Mouse (Mus musculus): ENCODE measurements around the gene Fam204a. TPM values are rescaled to one million over a fixed set of nuclear protein-coding genes. Genes with fewer than 3 reads are reported as not detected.
A peak's percentile ranks its signal among the peaks of the same experiment; 100 is the strongest.

Fam204a gene
- polyA plus RNA-seq, 1 experiment, result 0.61 TPM

DNA sequence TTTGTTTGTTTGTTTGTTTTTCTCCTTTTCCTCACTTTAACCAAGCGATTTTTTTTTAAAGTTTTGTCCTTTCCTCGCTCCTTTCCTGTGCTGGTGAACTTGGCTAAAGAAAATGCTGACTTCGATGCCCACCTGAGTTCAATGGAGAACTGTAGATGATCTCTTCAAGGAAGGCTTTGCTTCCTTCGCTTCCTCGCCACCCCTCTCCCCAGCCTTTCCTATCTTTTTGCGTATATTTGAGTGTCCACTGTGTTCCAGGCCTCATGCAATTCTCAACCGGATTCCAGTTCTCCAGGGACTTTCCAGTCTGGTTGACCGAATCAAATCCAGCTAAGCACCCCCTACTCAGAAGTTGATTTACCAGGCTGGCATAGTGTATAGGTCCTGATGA is 339 bp upstream of the Fam204a start:
- H3K27me3 ChIP-seq (ENCODE audit: control insufficient read depth), result peaks cover 4% of the 10 kb centered on the region; the same call in 1 of the 2 replicates
- H3K9me3 ChIP-seq (ENCODE audit: control insufficient read depth, low read length), result no peaks in the 10 kb centered on the region
- peaks cover 16% of the 10 kb centered on the region for H3K4me1 ChIP-seq (ENCODE audit: control insufficient read depth)
- H3K4me3 ChIP-seq (replicated peaks), result peak overlapping the region; percentile 70
- no peak for TF ChIP-seq TAL1 (IDR thresholded peaks at IDR 0.05; ENCODE audit: low read length)
- TF ChIP-seq GATA1 (IDR thresholded peaks at IDR 0.05; ENCODE audit: low read length), result no peak
- H3K36me3 ChIP-seq (ENCODE audit: control insufficient read depth), result peaks cover 4% of the 10 kb centered on the region

DNA sequence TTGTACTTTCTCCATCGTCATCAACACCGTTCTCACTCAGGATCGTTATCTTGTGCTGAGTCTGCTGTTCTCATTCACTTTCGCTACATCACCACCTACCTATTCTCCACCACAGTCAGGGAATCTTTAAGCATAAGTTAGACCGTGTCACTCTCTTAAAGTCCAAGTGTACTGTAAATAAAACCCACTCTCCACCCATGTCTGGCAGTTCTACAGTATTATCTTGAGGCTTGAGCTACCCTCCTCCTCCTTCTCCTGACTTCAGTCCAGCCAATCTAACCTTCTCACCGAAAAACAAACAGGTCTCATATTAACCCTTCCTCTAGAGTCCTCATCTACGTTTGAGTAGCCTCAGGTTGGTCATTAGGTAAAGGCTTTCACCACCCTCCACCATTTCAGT is 7.1 kb downstream of the Fam204a start:
- no peaks in the 10 kb centered on the region for H3K9me3 ChIP-seq (ENCODE audit: control insufficient read depth, low read length)
- H3K27me3 ChIP-seq (ENCODE audit: control insufficient read depth), result no peaks in the 10 kb centered on the region
- H3K4me1 ChIP-seq (ENCODE audit: control insufficient read depth), result peaks cover 2% of the 10 kb centered on the region
- no peak overlapping the region for H3K4me3 ChIP-seq (replicated peaks)
- TF ChIP-seq TAL1 (IDR thresholded peaks at IDR 0.05; ENCODE audit: low read length) (no peak), GATA1 (IDR thresholded peaks at IDR 0.05; ENCODE audit: low read length) (no peak)
- H3K36me3 ChIP-seq (ENCODE audit: control insufficient read depth), result peaks cover 31% of the 10 kb centered on the region

GRCm38 (mm10) chr19:60217985-60218384 is 8.5 kb downstream of the Fam204a start:
- Histone ChIP-seq H3K4me3 (replicated peaks) (no peak overlapping the region), H3K4me1 (ENCODE audit: control insufficient read depth) (no peaks in the 10 kb centered on the region), H3K27me3 (ENCODE audit: control insufficient read depth) (no peaks in the 10 kb centered on the region), H3K9me3 (ENCODE audit: control insufficient read depth, low read length) (no peaks in the 10 kb centered on the region), H3K36me3 (ENCODE audit: control insufficient read depth) (peaks cover 35% of the 10 kb centered on the region)
- TF ChIP-seq TAL1 (IDR thresholded peaks at IDR 0.05; ENCODE audit: low read length) (no peak), GATA1 (IDR thresholded peaks at IDR 0.05; ENCODE audit: low read length) (no peak)

GRCm38 (mm10) chr19:60208173-60208572 is 18.3 kb downstream of the Fam204a start:
- Histone ChIP-seq H3K36me3 (ENCODE audit: control insufficient read depth) (peaks cover 29% of the 10 kb centered on the region), H3K4me1 (ENCODE audit: control insufficient read depth) (no peaks in the 10 kb centered on the region), H3K4me3 (replicated peaks) (no peak overlapping the region), H3K27me3 (ENCODE audit: control insufficient read depth) (no peaks in the 10 kb centered on the region), H3K9me3 (ENCODE audit: control insufficient read depth, low read length) (no peaks in the 10 kb centered on the region)
- no peak for TF ChIP-seq TAL1 (IDR thresholded peaks at IDR 0.05; ENCODE audit: low read length)
- no peak for TF ChIP-seq GATA1 (IDR thresholded peaks at IDR 0.05; ENCODE audit: low read length)

- no peaks in the 10 kb centered on the region for H3K27me3 ChIP-seq (ENCODE audit: control insufficient read depth)
- TF ChIP-seq TAL1 (IDR thresholded peaks at IDR 0.05; ENCODE audit: low read length), result no peak
- no peak for TF ChIP-seq GATA1 (IDR thresholded peaks at IDR 0.05; ENCODE audit: low read length)
- peaks cover 12% of the 10 kb centered on the region for H3K36me3 ChIP-seq (ENCODE audit: control insufficient read depth)
- H3K4me1 ChIP-seq (ENCODE audit: control insufficient read depth), result no peaks in the 10 kb centered on the region
- H3K4me3 ChIP-seq (replicated peaks), result no peak overlapping the region
- no peaks in the 10 kb centered on the region for H3K9me3 ChIP-seq (ENCODE audit: control insufficient read depth, low read length)
Observed at GRCm38 (mm10) chr19:60204176-60204575, 22.3 kb downstream of the Fam204a start.

GRCm38 (mm10) chr19:60200294-60200693 is 26.2 kb downstream of the Fam204a start:
- H3K4me3 ChIP-seq (replicated peaks), result no peak overlapping the region
- H3K36me3 ChIP-seq (ENCODE audit: control insufficient read depth), result peaks cover 10% of the 10 kb centered on the region
- H3K4me1 ChIP-seq (ENCODE audit: control insufficient read depth), result no peaks in the 10 kb centered on the region
- TF ChIP-seq TAL1 (IDR thresholded peaks at IDR 0.05; ENCODE audit: low read length), result no peak
- no peak for TF ChIP-seq GATA1 (IDR thresholded peaks at IDR 0.05; ENCODE audit: low read length)
- H3K27me3 ChIP-seq (ENCODE audit: control insufficient read depth), result no peaks in the 10 kb centered on the region
- H3K9me3 ChIP-seq (ENCODE audit: control insufficient read depth, low read length), result no peaks in the 10 kb centered on the region

GRCm38 (mm10) chr19:60199152-60199551 is 27.3 kb downstream of the Fam204a start:
- no peaks in the 10 kb centered on the region for H3K9me3 ChIP-seq (ENCODE audit: control insufficient read depth, low read length)
- TF ChIP-seq GATA1 (IDR thresholded peaks at IDR 0.05; ENCODE audit: low read length), result no peak
- TF ChIP-seq TAL1 (IDR thresholded peaks at IDR 0.05; ENCODE audit: low read length), result no peak
- no peak overlapping the region for H3K4me3 ChIP-seq (replicated peaks)
- no peaks in the 10 kb centered on the region for H3K4me1 ChIP-seq (ENCODE audit: control insufficient read depth)
- H3K36me3 ChIP-seq (ENCODE audit: control insufficient read depth), result peaks cover 12% of the 10 kb centered on the region
- no peaks in the 10 kb centered on the region for H3K27me3 ChIP-seq (ENCODE audit: control insufficient read depth)

GRCm38 (mm10) chr19:60192790-60193189 is 33.7 kb downstream of the Fam204a start:
- no peak overlapping the region for H3K4me3 ChIP-seq (replicated peaks)
- no peaks in the 10 kb centered on the region for H3K9me3 ChIP-seq (ENCODE audit: control insufficient read depth, low read length)
- no peaks in the 10 kb centered on the region for H3K4me1 ChIP-seq (ENCODE audit: control insufficient read depth)
- no peaks in the 10 kb centered on the region for H3K27me3 ChIP-seq (ENCODE audit: control insufficient read depth)
- H3K36me3 ChIP-seq (ENCODE audit: control insufficient read depth), result peaks cover 16% of the 10 kb centered on the region
- TF ChIP-seq TAL1 (IDR thresholded peaks at IDR 0.05; ENCODE audit: low read length) (no peak), GATA1 (IDR thresholded peaks at IDR 0.05; ENCODE audit: low read length) (no peak)

GRCm38 (mm10) chr19:60189206-60189605 is 37.3 kb downstream of the Fam204a start:
- Histone ChIP-seq H3K27me3 (ENCODE audit: control insufficient read depth) (no peaks in the 10 kb centered on the region), H3K36me3 (ENCODE audit: control insufficient read depth) (peaks cover 9% of the 10 kb centered on the region), H3K4me1 (ENCODE audit: control insufficient read depth) (no peaks in the 10 kb centered on the region), H3K4me3 (replicated peaks) (no peak overlapping the region), H3K9me3 (ENCODE audit: control insufficient read depth, low read length) (no peaks in the 10 kb centered on the region)
- TF ChIP-seq GATA1 (IDR thresholded peaks at IDR 0.05; ENCODE audit: low read length) (no peak), TAL1 (IDR thresholded peaks at IDR 0.05; ENCODE audit: low read length) (no peak)

- Histone ChIP-seq H3K4me3 (replicated peaks) (no peak overlapping the region), H3K9me3 (ENCODE audit: control insufficient read depth, low read length) (no peaks in the 10 kb centered on the region), H3K36me3 (ENCODE audit: control insufficient read depth) (no peaks in the 10 kb centered on the region), H3K4me1 (ENCODE audit: control insufficient read depth) (no peaks in the 10 kb centered on the region), H3K27me3 (ENCODE audit: control insufficient read depth) (no peaks in the 10 kb centered on the region)
- no peak for TF ChIP-seq GATA1 (IDR thresholded peaks at IDR 0.05; ENCODE audit: low read length)
Observed at GRCm38 (mm10) chr19:60182901-60183300, 43.6 kb downstream of the Fam204a start.

All from erythroblast, embryonic 14.5 days (primary cell).